Mouse (Mus musculus) brain, embryonic 14.5 days (tissue): ENCODE measurements around the gene Prkca.

Experiments used
- CTCF ChIP-seq: fragments of 200-500 bp; IDR thresholded peaks from 2 replicates; pipeline ENCODE4 v1.5.1; 2012; ENCODE audit warnings: inconsistent platforms, mild to moderate bottlenecking, moderate library complexity, borderline replicate concordance; ENCODE audit not compliant: insufficient read depth, insufficient read length; ENCODE audit errors: extremely low read depth
- POLR2A ChIP-seq: fragments of 200-500 bp; IDR thresholded peaks from 2 replicates; pipeline ENCODE4 v1.6.1; 2012; ENCODE audit warnings: mild to moderate bottlenecking, inconsistent platforms, borderline replicate concordance; ENCODE audit not compliant: poor library complexity, insufficient read depth, insufficient read length, severe bottlenecking; ENCODE audit errors: extremely low read depth

GRCm38 (mm10) chr11:108114091-108114490 is 229.6 kb downstream of the Prkca start:
- no peak for TF ChIP-seq CTCF
- TF ChIP-seq POLR2A, result no peak
